Mouse (Mus musculus) liver, postnatal 0 days (tissue): ENCODE measurements around the gene Dlx3.

Experiments
- CTCF ChIP-seq: sonication (generic); IDR thresholded peaks from 2 replicates; pipeline ENCODE4 v1.5.1; 2016; ENCODE audit warnings: antibody characterized with exemption, low read depth
- EP300 ChIP-seq: IDR thresholded peaks from 2 replicates; pipeline ENCODE4 v1.6.1; 2016; ENCODE audit warnings: antibody characterized with exemption, low read depth, mild to moderate bottlenecking

- TF ChIP-seq CTCF (no peak), EP300 (no peak)
These were observed 15.7 kb upstream of the Dlx3 start for GRCm38 (mm10) chr11:95104266-95104665.
